Mouse (Mus musculus) liver, adult 2 months (tissue): ENCODE measurements around the gene Tmprss11g.

Experiments
- CTCF ChIP-seq: fragments of 200-500 bp; IDR thresholded peaks from 2 replicates; pipeline ENCODE4 v1.5.1; 2011; ENCODE audit warnings: low read depth, low read length, control low read depth
- POLR2A ChIP-seq: fragments of 200-500 bp; IDR thresholded peaks from 2 replicates; pipeline ENCODE4 v1.6.1; 2011; ENCODE audit warnings: low read length, control low read depth; ENCODE audit not compliant: insufficient read depth; ENCODE audit errors: extremely low read depth

DNA sequence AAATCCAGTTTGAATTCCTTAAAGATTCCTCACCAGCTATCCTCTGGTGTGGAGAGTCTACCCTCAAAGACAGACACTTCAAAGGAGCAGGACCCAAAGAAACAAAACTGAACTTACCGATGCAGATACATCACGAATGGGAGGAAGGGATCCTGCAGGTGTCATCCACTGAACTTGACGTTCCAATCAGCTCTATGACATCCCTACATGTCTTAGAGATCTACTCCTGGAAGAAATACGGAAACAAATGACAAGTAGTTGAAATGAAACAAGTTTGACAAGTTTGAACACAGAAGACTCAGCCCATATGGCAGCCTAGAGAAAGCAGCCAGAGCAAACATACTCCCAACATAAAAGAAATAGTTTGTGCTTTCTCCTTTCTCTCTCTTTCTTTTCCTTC, 49.5 kb downstream of the Tmprss11g start, which contains the start of gene Tmprss11a:
- TF ChIP-seq POLR2A (no peak), CTCF (no peak)
